Mouse (Mus musculus) gastrocnemius, adult 8-10 months (tissue): ENCODE data around the gene Slc11a1. TPM values are rescaled to one million over a fixed set of nuclear protein-coding genes. Genes with fewer than 3 reads are reported as not detected.

ENCODE experiments used
- DNase-seq, 2 experiments: peaks; one replicate each; pipeline ENCODE4 v3.0.0; 2022; ENCODE audit warnings: low spot score in 2 of 2
- microRNA-seq: library from miRNA; unstranded; fragments of <30 nt; microRNA quantifications from one replicate; pipeline ENCODE4 v1.2.0, GENCODE M21; 2022
- total RNA-seq, 4 experiments: library from RNA; stranded (reverse); gene quantifications; 2 replicates each; pipeline ENCODE4 v1.2.4; 2022

Slc11a1 gene
- total RNA-seq, 4 experiments from 2014 or later = 2.1 to 6.5 (median 5.1) TPM

GRCm38 (mm10) chr1:74408589-74409504 lies 33.9 kb downstream of the Slc11a1 start, which contains the start of gene Vil1:
Gene Vil1, plus strand, starts transcription at chr1:74409376.
- DNase-seq = no peak

DNA sequence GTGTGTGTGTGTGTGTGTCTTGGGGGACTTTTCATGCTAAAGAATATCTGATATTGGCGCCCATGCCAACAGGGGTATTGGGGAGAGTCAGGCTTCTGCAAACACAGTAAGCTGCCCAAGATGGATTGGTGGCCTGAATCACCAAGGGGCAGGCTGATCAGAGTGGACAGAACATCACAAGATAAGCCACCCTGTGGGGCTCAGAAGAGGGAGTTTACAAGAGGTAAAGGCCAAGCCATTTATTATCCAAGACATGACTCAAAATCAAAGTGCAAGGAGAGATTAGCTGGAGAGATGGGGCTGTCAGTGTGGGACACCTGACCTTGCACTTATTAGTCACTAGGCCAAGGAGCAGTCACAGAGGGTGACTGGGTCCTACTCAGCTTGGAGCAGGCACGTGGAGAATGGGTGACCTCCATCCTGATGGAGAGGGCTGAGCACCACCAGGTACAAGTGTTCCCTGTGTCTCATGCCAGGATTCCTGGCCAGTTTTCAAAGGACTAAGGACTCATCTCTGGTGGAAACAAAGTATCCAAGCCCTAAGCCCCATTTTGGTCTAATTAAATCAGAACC lies 36.8 kb downstream of the Slc11a1 start:
- no peak for DNase-seq

GRCm38 (mm10) chr1:74412711-74413110 lies 37.7 kb downstream of the Slc11a1 start:
- no peak for DNase-seq

DNA sequence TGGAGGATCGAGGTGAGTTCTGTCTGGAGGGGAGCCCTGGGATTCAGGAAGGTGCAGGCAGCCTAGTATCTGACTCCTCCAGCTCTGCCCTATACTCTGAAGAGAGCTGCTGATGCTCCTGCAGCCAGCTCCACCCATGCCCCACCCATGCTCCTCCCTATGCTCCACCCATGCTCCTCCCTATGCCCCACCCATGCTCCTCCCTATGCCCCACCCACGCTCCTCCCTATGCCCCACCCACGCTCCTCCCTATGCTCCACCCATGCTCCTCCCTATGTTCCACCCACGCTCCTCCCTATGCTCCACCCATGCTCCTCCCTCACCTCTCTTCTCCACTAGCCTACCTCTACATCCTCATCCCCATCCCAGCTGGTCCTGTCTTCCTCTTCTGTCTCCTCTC lies 40.1 kb downstream of the Slc11a1 start:
- DNase-seq = no peak

- no peak for DNase-seq
Observed at GRCm38 (mm10) chr1:74418747-74419439, 43.9 kb downstream of the Slc11a1 start.

- no peak for DNase-seq
Observed at GRCm38 (mm10) chr1:74419440-74419794, 44.4 kb downstream of the Slc11a1 start.

DNA sequence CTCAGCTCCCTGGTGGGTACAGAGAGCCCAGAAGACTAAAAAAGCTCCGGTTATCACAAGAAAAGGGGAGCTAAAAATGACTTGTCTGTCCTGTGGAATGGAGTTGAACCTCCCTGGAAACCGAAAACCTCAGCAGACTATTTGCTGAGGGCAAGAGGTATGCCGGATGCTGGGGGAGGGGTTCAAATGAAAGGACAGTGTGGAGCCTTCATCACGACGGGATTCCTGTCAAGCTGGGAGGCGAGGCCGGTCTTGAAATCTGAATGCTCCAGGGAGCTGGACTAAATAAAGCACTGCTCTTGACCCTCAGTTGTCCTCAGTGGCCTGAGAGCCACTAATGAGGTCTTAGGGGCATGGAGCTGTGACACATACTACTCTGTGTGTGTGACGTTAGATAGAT lies 48.2 kb downstream of the Slc11a1 start:
- no peak for DNase-seq

DNA sequence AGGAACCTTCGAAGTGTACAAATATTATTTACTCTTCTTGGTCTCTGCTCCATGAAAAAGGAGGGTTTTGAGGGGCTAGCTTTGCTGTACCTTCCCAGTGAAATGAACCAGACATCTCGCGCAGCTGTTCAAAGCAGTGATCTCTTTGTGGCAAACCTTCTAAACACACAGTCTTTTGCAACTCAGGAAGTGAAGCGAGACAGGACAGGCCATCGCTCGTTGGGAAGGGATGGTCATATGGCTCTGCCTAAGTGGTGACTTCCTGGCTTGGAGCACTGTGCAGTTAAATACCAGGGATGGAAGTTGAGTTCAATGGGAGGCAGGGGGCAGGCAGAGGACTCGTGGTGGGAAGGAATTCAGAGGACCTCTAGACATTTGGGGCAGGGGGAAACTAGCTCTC lies 50.9 kb downstream of the Slc11a1 start:
- DNase-seq = no peak

DNA sequence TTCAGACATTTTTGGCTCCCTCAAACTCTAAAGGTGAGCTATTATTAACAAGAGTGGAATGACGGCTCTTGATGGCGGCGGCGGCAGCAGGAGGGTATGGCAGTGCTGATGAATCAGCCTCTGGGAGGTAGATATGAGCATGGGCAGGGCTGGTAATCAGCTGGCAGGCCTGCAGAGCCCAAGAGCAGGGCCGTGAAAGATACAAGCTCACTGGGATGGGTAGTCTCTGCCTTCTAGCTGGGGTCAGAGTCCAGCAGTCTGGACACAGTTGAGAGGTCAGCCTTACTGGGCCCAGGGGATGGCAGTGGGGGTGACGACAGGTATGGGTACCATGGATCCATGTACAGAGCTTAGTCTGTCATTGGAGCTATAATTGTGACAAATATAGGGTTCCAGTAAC lies 58.2 kb downstream of the Slc11a1 start:
- no peak for DNase-seq

GRCm38 (mm10) chr1:74434596-74434995 lies 59.6 kb downstream of the Slc11a1 start:
- no peak for DNase-seq

DNA sequence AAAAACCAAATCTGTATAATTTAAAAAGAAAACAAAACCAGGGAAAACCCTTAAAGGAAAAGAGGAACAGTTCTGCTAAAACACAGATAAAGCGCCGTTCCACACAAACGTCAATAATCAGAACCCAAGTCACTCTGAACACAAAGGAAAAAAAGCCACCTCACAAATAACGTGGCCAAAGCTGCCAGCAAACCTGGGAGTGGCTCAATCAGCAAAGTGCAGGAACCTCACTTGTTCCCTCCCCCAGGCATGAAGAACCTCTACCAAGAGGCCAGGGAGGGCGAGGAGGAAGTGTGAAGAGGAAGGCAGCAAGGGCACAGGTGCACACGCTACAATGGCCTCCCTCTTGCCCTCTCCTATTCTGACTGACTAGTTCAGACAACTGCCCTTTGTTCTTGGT lies 60.6 kb downstream of the Slc11a1 start:
- no peak for DNase-seq

Small RNAs within 50 kb of the gene (microRNA-seq; reads per million reads assigned to microRNA genes)
- 30,574 reads per million, percentile 96 among the genes with 10 or more reads in this experiment for gene Mir26b

Other genes with a start within 250 kb of the Slc11a1 start
- gene Rufy4, start 249.7 kb upstream of the Slc11a1 start, total RNA-seq = not detected
- not detected for gene Cxcr2, start 221.2 kb upstream of the Slc11a1 start, total RNA-seq
- gene Cxcr1, start 180.6 kb upstream of the Slc11a1 start, total RNA-seq = not detected
- 10 to 100 TPM; 70.0 to 81.5 (median 72.2) TPM for gene Arpc2, start 139.1 kb upstream of the Slc11a1 start, total RNA-seq
- not detected for gene Gpbar1, start 96.6 kb upstream of the Slc11a1 start, total RNA-seq
- 10 to 100 TPM; 73.2 to 88.7 (median 78.0) TPM for gene Aamp, start 90.5 kb upstream of the Slc11a1 start, total RNA-seq
- 10 to 100 TPM; 51.9 to 56.2 (median 53.1) TPM for gene Pnkd, start 90.3 kb upstream of the Slc11a1 start, total RNA-seq
- 10 to 100 TPM; 31.3 to 38.1 (median 32.9) TPM for gene Tmbim1, start 69.6 kb upstream of the Slc11a1 start, total RNA-seq
- under 1 TPM in 3 of 4 experiments, not detected in 1; 0.21 to 0.44 (median 0.36) TPM for gene Catip, start 13.1 kb upstream of the Slc11a1 start, total RNA-seq
- gene Ctdsp1, start 16.3 kb downstream of the Slc11a1 start, total RNA-seq = 100 to 1,000 TPM; 105 to 110 (median 107) TPM
- gene Vil1, start 34.2 kb downstream of the Slc11a1 start, total RNA-seq = not detected
- gene Cnot9, start 130.9 kb downstream of the Slc11a1 start, total RNA-seq = 10 to 100 TPM; 10.7 to 15.0 (median 11.6) TPM
- 100 to 1,000 TPM in 2 of 4 experiments, 10 to 100 TPM in 2; 89.2 to 107 (median 97.0) TPM for gene Plcd4, start 167.7 kb downstream of the Slc11a1 start, total RNA-seq
- 10 to 100 TPM in 1 of 4 experiments, 1 to 10 TPM in 3; 6.4 to 11.0 (median 7.2) TPM for gene Usp37, start 169.1 kb downstream of the Slc11a1 start, total RNA-seq
- gene Zfp142, start 213.1 kb downstream of the Slc11a1 start, total RNA-seq = 1 to 10 TPM; 5.4 to 9.1 (median 6.6) TPM
- 10 to 100 TPM; 19.7 to 21.8 (median 20.9) TPM for gene Bcs1l, start 213.1 kb downstream of the Slc11a1 start, total RNA-seq
- gene Rnf25, start 226.2 kb downstream of the Slc11a1 start, total RNA-seq = 10 to 100 TPM; 14.4 to 18.1 (median 16.4) TPM
- under 1 TPM; 0.11 to 0.49 (median 0.27) TPM for gene Stk36, start 226.2 kb downstream of the Slc11a1 start, total RNA-seq